Mouse (Mus musculus) c-Kit-negative CD71-positive TER-119-positive erythroid progenitor cells, embryonic 14.5 days (primary cell): Measurements from ENCODE around the gene Rilpl1.

ENCODE experiments used
- DNase-seq: peaks from one replicate; pipeline ENCODE4 v3.0.0-alpha.2; 2013; ENCODE audit warnings: low read depth, low spot score

The Rilpl1 gene

GRCm38 (mm10) chr5:124452494-124453228 is 78.5 kb downstream of the Rilpl1 start:
- DNase-seq, result no peak

- DNase-seq, result no peak
Measured at GRCm38 (mm10) chr5:124450641-124451340, 80.4 kb downstream of the Rilpl1 start.

DNA sequence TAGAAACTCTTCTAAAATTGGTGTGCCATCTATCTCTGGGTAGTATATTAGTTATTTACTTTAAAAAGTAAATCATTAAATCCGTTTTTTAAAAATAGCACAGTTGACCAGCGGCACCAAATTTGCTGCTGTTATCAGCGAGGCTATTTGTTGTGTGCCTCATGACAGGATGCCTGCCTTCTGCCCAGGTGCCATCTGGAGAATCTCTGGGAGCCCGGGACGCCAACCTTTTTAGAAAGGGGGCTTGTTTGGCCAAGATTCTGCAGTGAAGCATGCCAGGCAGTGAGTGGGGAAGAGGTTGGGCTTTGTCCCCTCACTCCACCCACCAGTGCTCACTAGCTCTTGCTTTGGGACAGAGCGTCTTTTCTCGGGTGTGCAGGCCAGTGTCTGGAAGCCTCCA is 81.1 kb downstream of the Rilpl1 start:
- DNase-seq, result no peak

- no peak for DNase-seq
Measured at GRCm38 (mm10) chr5:124449494-124449893, 81.7 kb downstream of the Rilpl1 start.

DNA sequence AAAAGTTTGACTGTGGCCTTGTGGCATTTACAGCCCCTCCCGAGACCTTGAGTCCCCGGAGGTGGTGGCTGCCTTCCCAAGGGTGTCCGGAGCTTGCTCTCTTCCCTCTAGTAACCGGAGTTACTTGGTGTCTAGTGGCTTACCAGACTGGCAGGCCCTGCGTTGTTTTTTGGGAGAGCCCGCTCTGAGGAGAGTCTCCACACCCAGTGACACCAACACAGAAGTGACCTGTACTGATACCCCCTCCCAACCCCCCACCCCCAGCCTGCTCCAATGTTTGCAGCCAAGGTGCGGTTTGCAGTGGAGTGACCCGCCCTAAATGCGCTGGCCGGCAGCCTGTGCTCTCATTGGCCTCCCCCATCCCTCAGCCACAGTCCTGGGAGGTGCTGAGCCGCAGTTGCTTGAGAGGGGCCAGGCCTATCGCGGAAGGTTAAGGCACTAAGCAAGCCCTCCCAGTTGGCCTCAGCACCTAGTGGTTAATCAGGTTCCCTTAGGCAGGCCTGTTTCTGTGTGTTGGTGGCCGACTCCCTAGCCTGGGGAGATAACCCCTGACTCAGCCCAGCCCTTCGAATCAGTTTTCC is 84.8 kb downstream of the Rilpl1 start:
- DNase-seq, result no peak

DNA sequence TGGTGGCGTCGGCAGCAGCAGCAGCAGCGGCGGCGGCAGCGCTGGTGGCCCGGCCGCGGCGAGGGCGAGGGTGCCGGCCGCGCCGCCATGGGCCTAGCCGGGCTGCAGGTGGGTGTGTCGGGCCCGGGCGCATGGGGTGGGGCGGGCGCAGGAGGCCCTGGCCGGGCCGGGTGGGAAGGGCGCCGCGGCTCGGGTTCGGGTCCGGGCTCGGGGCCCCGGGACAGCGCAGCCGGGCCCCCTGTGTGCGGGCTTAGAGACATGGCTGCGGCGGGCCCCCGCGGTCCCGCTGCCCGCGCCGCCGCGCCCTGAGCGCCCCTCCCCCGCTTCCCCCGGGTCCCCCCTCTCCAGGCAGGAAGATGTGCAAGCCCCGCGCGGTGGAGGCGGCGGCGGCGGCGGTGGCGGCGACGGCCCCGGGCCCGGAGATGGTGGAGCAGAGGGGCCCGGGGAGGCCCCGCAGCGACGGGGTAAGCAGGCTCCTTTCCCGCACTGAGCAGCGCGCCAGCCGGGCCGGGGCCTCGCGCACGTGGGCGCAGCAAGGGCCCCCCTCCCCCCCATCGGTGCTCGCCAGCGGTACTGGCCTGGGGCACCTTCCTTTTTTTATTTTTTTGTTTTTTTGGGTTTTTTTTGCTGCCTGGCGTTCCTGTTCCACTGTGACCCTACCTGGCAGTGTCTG is 85.4 kb downstream of the Rilpl1 start:
- no peak for DNase-seq

DNA sequence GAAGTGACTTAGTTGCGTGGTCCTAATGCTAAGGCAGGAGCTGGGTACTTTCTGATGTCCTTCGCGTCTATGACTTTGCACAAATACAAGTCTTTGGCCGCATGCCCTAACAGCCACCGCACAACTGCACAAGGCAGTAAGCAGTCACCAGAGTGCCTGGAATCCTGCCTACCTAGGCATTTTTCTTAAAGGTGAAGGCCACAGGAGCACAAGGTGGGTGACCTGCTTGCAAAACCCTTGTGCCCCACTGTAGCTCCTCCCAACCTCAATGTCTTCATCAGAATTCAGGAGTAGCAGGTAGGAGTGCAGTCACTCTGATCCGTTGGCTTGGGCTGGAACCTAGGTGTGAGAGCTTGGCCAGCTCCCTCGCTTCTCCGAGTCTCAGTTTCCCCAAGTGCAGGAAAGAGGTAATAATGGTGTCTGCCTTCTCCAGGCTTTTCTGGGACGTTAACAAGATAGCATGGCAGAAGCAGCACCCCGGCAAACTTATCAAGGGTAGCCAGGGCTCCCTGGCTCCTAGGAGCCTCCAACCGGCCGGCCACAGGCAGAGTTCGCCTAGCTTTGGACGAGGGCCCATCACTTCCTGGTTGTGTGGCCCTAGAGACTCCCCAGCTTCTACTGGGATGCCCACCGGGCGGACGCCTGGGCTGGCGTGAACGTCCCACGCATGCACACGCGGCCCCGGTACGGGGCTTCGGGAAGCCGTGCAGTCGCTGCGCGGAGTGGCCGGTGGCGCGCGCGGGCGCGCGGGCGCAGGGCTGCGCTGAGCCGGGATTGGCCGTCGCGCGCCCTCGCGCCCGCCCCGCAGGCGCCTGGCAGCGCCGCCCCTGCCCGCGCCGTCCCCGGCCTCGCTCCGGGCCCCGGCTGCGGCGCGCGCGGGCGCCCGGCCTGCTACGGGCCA is 86.3 kb downstream of the Rilpl1 start:
- DNase-seq, result peak; percentile 64

DNA sequence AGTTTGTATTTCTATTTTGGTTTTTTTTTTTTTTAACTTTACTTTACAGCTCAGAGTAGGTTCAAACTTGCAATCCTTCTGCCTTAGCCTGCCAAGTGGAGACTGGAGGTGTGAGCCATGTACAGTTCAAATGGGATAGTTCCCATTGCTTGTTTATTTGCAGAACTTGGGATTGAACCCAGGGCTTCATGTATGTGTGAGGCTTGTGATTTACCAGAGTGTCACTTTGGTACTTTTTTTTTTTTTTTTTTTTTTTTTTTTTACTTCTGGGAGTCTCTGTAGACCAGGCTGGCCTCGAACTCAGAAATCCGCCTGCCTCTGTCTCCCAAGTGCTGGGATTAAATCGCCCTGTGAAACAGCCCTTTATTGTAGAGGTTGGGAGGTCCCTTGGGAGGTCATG is 87.0 kb downstream of the Rilpl1 start:
- DNase-seq, result no peak
